Mouse (Mus musculus) cerebellum, adult 9-11 months (tissue): ENCODE results near the gene Sept11.
A peak's percentile ranks its signal among the peaks of the same experiment; 100 is the strongest.

Experiments used
- DNase-seq: peaks from one replicate; pipeline ENCODE4 v3.0.0; 2022

The Sept11 gene

GRCm38 (mm10) chr5:93180252-93180651 is 87.0 kb downstream of the Sept11 start:
- no peak for DNase-seq

- DNase-seq, result no peak
Observed at GRCm38 (mm10) chr5:93183311-93183710, 90.1 kb downstream of the Sept11 start.

- no peak for DNase-seq
Observed at GRCm38 (mm10) chr5:93184548-93184947, 91.3 kb downstream of the Sept11 start.

GRCm38 (mm10) chr5:93189607-93190006 is 96.4 kb downstream of the Sept11 start:
- no peak for DNase-seq

- no peak for DNase-seq
Observed at GRCm38 (mm10) chr5:93190428-93190827, 97.2 kb downstream of the Sept11 start.

GRCm38 (mm10) chr5:93198232-93198631 is 105.0 kb downstream of the Sept11 start:
- DNase-seq, result no peak

- DNase-seq, result no peak
Observed at GRCm38 (mm10) chr5:93201181-93201580, 107.9 kb downstream of the Sept11 start.

- peak; percentile 83 for DNase-seq
Observed at GRCm38 (mm10) chr5:93205371-93206108, 112.3 kb downstream of the Sept11 start.

- peak; percentile 96 for DNase-seq
Observed at GRCm38 (mm10) chr5:93206109-93207005, 113.1 kb downstream of the Sept11 start, which contains the start of the genes Ccni and 2010109A12Rik. Gene Ccni (minus strand): TSS chr5:93206495. Gene 2010109A12Rik (plus strand): TSS chr5:93206518.

GRCm38 (mm10) chr5:93207006-93207348 is 113.7 kb downstream of the Sept11 start:
- no peak for DNase-seq

- DNase-seq, result no peak
Observed at GRCm38 (mm10) chr5:93207555-93207954, 114.3 kb downstream of the Sept11 start.

GRCm38 (mm10) chr5:93218375-93218774 is 125.1 kb downstream of the Sept11 start:
- no peak for DNase-seq

- DNase-seq, result peak; percentile 72
Observed at GRCm38 (mm10) chr5:93221661-93222060, 128.4 kb downstream of the Sept11 start.

GRCm38 (mm10) chr5:93224549-93224948 is 131.3 kb downstream of the Sept11 start:
- no peak for DNase-seq
